Mouse (Mus musculus) ES-Bruce4 (cell line): Measurements from ENCODE around the gene Lcp1.

Experiments used
- CTCF ChIP-seq: IDR thresholded peaks from one replicate; pipeline ENCODE4 v1.8.1; 2011; ENCODE audit warnings: low read depth, low read length
- EP300 ChIP-seq: IDR thresholded peaks from 2 replicates; pipeline ENCODE4 v1.6.1; 2011; ENCODE audit warnings: low read depth, low read length; ENCODE audit not compliant: insufficient read depth
- POLR2A ChIP-seq: IDR thresholded peaks from one replicate; pipeline ENCODE4 v1.8.1; 2011; ENCODE audit warnings: low read length; ENCODE audit not compliant: insufficient read depth

DNA sequence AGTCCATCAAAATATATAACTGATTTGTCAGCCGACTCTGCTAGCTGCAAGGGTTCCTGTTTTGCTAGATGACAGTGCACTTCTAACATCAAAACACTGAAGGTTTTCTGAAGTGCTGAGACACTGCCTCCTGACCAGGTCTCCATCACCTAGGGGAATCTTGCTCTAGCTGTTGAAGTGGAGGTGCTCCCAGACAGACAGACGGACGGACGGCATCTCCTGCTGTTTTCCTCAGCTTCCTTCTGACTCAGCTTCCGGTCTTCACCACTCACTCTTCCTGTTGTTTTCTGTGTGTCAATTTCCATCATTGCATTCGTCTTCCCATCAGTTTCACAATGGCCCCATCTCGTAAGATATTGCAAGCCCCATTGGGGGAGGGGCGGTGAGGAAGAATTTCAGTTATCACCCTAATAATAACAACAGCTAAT, 49.7 kb downstream of the Lcp1 start:
- TF ChIP-seq CTCF (no peak), EP300 (no peak), POLR2A (no peak)
